Mouse (Mus musculus) neural tube, embryonic 12.5 days (tissue): Measurements from ENCODE around the gene Scrg1. TPM values are rescaled to one million over a fixed set of nuclear protein-coding genes. Genes with fewer than 3 reads are reported as not detected.
"Not testable (repeated sequence)": the region's sequence is repeated elsewhere in the genome, so short reads cannot be mapped to it uniquely, and the experiment has no call there.

Experiments used
- ATAC-seq: fragments of 200-750 bp; cut with Nextera tagmentation; 2 replicates; pipeline ENCODE4 v1.8.0; 2017; ENCODE audit warnings: low read depth, mild to moderate bottlenecking, moderate TSS enrichment, moderate library complexity; ENCODE audit not compliant: low FRiP score
- H3K27ac ChIP-seq: fragments of 300-500 bp; sonication (generic); 2 replicates; pipeline ENCODE4 v1.5.1; 2016
- H3K27me3 ChIP-seq: fragments of 300-500 bp; sonication (generic); replicated peaks from 2 replicates; pipeline ENCODE4 v1.6.1; 2016; ENCODE audit warnings: mild to moderate bottlenecking
- H3K36me3 ChIP-seq: fragments of 300-500 bp; sonication (generic); 2 replicates; pipeline ENCODE4 v1.6.1; 2016; ENCODE audit warnings: mild to moderate bottlenecking
- H3K4me1 ChIP-seq: fragments of 300-500 bp; sonication (generic); 2 replicates; pipeline ENCODE4 v1.6.1; 2016
- H3K4me2 ChIP-seq: fragments of 300-500 bp; sonication (generic); replicated peaks from 2 replicates; pipeline ENCODE4 v1.6.1; 2016; ENCODE audit warnings: mild to moderate bottlenecking
- H3K4me3 ChIP-seq: fragments of 300-500 bp; sonication (generic); 2 replicates; pipeline ENCODE4 v1.5.1; 2016
- H3K9ac ChIP-seq: fragments of 300-500 bp; sonication (generic); 2 replicates; pipeline ENCODE4 v1.6.1; 2016; ENCODE audit warnings: mild to moderate bottlenecking
- H3K9me3 ChIP-seq: fragments of 300-500 bp; sonication (generic); 2 replicates; pipeline ENCODE4 v1.6.1; 2016; ENCODE audit warnings: mild to moderate bottlenecking
- WGBS: fragments of 180-500 bp; shearing (Covaris S2); methylation state at CpG from one replicate; pipeline ENCODE4 v1.1.7; 2016; 5-methylcytosine and 5-hydroxymethylcytosine counted together
- polyA plus RNA-seq: library from polyadenylated mRNA; unstranded; fragments of >200 nt; fragmentation: Nextera tagmentation; extraction: Ambion mirVana; gene quantifications from 2 replicates; pipeline ENCODE4 v1.2.1, GENCODE M21; 2016

The Scrg1 gene
- polyA plus RNA-seq, 1 experiment from 2014 or later = 2.0 TPM

DNA sequence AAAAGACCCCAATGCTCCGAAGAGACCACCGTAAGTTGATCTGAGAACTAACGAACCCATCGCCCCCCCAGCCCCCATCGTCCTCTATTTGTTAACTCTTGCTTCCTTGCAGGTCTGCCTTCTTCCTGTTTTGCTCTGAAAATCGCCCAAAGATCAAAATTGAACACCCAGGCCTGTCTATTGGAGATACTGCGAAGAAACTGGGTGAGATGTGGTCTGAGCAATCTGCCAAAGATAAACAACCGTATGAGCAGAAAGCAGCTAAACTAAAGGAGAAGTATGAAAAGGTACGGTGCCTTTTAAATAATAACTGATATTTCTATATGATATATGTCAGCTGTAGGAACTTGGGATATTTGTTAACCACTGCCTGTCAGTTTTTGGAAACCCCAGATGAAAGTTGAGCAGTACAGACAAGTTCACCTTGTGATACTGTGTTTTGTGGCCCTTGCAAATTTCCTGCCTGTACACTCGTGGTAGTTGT is 57.5 kb downstream of the Scrg1 start:
- not testable (repeated sequence) for H3K27me3 ChIP-seq, H3K36me3 ChIP-seq, H3K9me3 ChIP-seq, ATAC-seq, H3K27ac ChIP-seq, H3K4me1 ChIP-seq
- 29% methylated on average over 10 of the region's 10 CpGs for WGBS
- Histone ChIP-seq H3K4me3 (peak overlapping the region; percentile 81), H3K4me2 (peak overlapping the region; percentile 71), H3K9ac (peak overlapping the region; percentile 96)

DNA sequence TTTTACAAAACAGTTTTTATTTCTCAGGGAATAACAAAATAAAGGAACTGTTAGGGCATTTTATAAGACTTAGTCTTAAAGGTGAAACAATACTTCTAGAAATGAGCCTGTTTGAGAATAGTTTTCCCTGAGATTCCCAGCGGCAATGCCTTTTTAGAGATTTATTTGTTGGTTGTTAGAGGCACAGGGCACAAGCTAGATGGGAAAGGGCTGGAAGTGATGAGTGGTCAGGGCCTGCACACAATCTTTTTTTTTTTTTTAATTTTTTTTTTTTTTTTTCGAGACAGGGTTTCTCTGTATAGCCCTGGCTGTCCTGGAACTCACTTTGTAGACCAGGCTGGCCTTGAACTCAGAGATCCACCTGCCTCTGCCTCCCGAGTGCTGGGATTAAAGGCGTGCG is 61.0 kb downstream of the Scrg1 start:
- not testable (repeated sequence) for H3K27ac ChIP-seq, H3K36me3 ChIP-seq, H3K4me2 ChIP-seq, H3K4me1 ChIP-seq, H3K9me3 ChIP-seq, ATAC-seq, H3K27me3 ChIP-seq, H3K4me3 ChIP-seq, H3K9ac ChIP-seq
- 94% methylated on average over 4 of the region's 5 CpGs for WGBS

DNA sequence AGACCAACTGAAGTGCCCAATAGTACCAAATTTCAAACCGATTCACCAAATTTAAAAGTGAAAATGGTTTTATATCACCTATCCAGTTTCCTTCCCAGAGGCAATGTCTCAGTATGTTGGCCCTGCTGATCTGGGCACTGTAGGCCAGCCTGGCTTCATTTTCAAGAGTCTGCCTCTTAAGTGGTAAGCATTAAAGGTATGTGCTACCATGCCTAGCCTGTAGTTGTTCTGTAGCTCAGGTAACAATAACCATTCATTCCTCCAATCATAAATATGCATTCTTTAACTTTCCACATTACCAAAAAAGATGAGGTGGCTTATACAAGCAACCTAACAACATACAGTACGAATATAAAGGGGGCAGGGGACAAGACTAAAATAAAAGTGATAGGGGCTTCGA is 62.0 kb downstream of the Scrg1 start:
- H3K27ac ChIP-seq = no peak overlapping the region
- 95% methylated on average over 3 of the region's 3 CpGs for WGBS
- H3K9me3 ChIP-seq = no peaks in the 10 kb centered on the region
- no peak overlapping the region for H3K4me3 ChIP-seq
- H3K27me3 ChIP-seq = no peaks in the 10 kb centered on the region
- H3K9ac ChIP-seq = no peak overlapping the region
- no peak for ATAC-seq
- H3K36me3 ChIP-seq = no peaks in the 10 kb centered on the region
- H3K4me2 ChIP-seq = no peak overlapping the region
- no peaks in the 10 kb centered on the region for H3K4me1 ChIP-seq

DNA sequence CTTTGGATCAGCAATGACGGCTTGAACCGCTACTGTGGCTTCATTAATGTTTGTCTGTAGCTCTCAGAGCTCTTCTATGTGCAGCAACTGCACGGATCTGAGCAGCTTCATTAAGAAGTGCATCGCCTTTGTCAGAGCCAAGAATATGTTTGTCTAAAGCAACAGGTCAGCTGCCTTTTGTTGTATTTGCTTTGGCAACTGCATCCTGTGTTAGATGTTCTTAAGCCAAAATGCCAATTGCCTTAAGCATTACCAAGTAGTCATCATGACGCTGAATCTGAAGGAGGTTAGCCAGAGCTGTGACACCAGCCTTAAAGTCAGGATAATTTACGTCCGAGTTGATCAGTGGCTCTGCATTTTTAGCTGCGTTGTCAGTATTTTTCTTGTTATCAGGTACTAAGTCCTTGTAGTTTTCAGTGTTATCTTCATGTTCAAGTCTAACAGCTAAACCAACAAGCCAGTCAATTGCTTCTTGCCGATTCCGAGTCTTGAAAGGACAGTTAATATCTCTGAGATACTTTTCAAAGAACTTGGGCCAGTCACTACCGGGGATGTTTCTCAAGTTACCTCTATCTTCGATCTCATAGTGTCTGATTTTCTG is 64.6 kb downstream of the Scrg1 start:
- Histone ChIP-seq H3K4me3 (no peak overlapping the region), H3K36me3 (no peaks in the 10 kb centered on the region), H3K9me3 (no peaks in the 10 kb centered on the region), H3K4me2 (no peak overlapping the region), H3K4me1 (no peaks in the 10 kb centered on the region), H3K27me3 (no peaks in the 10 kb centered on the region), H3K27ac (no peak overlapping the region), H3K9ac (no peak overlapping the region)
- no peak for ATAC-seq
- WGBS = 89% methylated on average over 12 of the region's 12 CpGs

Other genes with a start within 250 kb of the Scrg1 start
- 0.13 and 0.34 TPM in 2 replicates for gene Hand2, start 134.9 kb upstream of the Scrg1 start, polyA plus RNA-seq
- 101 and 105 TPM in 2 replicates for gene Sap30, start 31.9 kb downstream of the Scrg1 start, polyA plus RNA-seq
- 387 and 409 TPM in 2 replicates for gene Hmgb2, start 56.0 kb downstream of the Scrg1 start, polyA plus RNA-seq
- gene Galnt7, start 197.1 kb downstream of the Scrg1 start, polyA plus RNA-seq = 16.3 and 16.4 TPM in 2 replicates